Mouse (Mus musculus): ENCODE measurements around the gene Fhit. TPM values are rescaled to one million over a fixed set of nuclear protein-coding genes. Genes with fewer than 3 reads are reported as not detected.
A peak's percentile ranks its signal among the peaks of the same experiment; 100 is the strongest.

Gene Fhit
- polyA plus RNA-seq, 1 experiment from 2014 or later, result 7.6 TPM

DNA sequence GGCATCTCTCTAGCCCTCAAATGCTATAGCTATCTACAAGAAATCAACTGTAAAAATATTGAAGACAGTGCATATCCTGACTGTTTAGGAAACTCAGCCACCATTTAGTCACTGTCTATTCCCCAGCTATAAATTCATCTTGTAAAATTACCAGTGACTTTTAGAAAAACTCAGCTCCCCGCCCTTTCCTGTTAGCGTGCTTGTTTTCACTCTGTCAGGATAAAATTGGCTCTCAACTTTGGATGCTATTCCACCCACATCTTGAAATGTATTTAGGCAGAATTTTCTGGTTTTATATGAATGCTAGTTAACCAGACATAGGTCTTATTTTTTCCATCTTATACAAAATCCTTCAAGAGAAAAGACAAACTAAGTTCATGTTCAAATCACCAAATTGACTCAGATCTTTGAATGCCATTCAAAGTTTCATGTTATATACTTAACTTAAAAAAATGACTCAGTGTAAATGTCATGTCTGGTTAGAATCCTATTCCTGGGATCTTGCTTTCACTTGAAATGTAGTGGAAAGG is 530.9 kb downstream of the Fhit start:
- Histone ChIP-seq H3K9me3 (ENCODE audit: control insufficient read depth, low read length) (no peaks in the 10 kb centered on the region), H3K4me1 (replicated peaks; ENCODE audit: control insufficient read depth, insufficient read depth, low read length) (peaks cover 3% of the 10 kb centered on the region), H3K4me2 (ENCODE audit: low read length) (no peak overlapping the region), H3K27me3 (replicated peaks; ENCODE audit: control insufficient read depth, insufficient read depth, low read length) (no peaks in the 10 kb centered on the region), H3K4me3 (replicated peaks; ENCODE audit: low read length) (no peak overlapping the region), H3K27ac (ENCODE audit: low read length) (no peak overlapping the region), H3K36me3 (ENCODE audit: control insufficient read depth, insufficient read depth) (no peaks in the 10 kb centered on the region), H3K9ac (replicated peaks; ENCODE audit: low read depth, low read length) (no peak overlapping the region)
- 71% methylated on average over 2 of the region's 2 CpGs for WGBS
- no peak; the same call in 1 of the 2 replicates for ATAC-seq

DNA sequence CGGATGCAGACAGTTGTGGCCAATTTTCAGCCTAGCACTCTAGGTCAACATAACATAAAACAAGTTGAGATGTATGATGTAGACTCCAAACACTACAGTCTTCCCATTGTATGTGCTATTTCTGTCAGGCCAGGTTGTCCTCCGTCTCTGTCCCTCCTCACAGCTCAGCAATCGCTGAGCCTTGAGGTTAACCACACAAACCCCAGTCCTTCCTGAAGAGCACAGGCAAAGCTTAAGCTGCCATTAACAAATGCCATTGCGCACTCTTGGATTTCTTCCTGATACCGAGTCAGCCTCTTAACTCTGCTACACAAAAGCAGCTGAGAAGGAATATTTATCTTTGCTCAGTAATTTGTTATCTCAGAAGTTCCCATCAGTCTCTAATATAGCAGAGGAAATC is 568.4 kb downstream of the Fhit start:
- no peak overlapping the region for H3K9ac ChIP-seq (replicated peaks; ENCODE audit: low read depth, low read length)
- 87% methylated on average over 5 of the region's 5 CpGs for WGBS

DNA sequence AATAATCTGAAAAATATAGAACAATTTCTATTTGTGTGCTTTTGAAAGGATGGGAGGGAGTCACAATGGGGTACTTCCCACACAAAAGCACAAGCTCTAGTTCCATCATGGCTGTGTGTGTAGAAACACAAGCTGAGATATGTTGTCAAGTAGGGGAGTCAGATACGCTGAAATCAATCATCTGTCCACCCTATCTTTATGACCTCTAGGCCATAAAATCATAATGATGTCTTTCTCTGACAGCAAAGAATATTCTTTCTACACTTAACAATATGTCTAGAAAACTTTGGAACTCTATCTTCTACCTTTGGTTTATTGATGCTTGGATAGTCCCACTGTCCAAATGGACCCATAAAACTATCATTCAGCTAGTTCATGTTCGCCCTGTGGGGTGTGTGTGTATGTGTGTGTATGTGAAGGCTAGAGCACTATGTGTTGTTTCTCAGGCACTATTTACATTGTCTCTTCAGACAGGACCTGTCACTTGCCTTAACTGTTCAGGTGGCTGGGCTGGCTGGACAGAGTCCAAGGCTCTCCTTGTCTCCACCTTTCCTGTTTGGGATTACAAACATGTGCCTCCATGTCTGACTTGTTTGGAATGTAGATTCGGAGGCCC is 592.8 kb downstream of the Fhit start:
- H3K27ac ChIP-seq (ENCODE audit: low read length), result no peak overlapping the region
- no peaks in the 10 kb centered on the region for H3K4me1 ChIP-seq (replicated peaks; ENCODE audit: control insufficient read depth, insufficient read depth, low read length)
- H3K36me3 ChIP-seq (ENCODE audit: control insufficient read depth, insufficient read depth), result no peaks in the 10 kb centered on the region
- WGBS, result 92% methylated on average over 3 of the region's 3 CpGs
- H3K9me3 ChIP-seq (ENCODE audit: control insufficient read depth, low read length), result no peaks in the 10 kb centered on the region
- H3K4me3 ChIP-seq (replicated peaks; ENCODE audit: low read length), result no peak overlapping the region
- no peaks in the 10 kb centered on the region for H3K27me3 ChIP-seq (replicated peaks; ENCODE audit: control insufficient read depth, insufficient read depth, low read length)
- H3K4me2 ChIP-seq (ENCODE audit: low read length), result no peak overlapping the region
- no peak for ATAC-seq
- H3K9ac ChIP-seq (replicated peaks; ENCODE audit: low read depth, low read length), result no peak overlapping the region

More for the DNA sequence above, 568.4 kb downstream of the Fhit start:
- Histone ChIP-seq H3K9me3 (ENCODE audit: control insufficient read depth, low read length) (no peaks in the 10 kb centered on the region), H3K27ac (ENCODE audit: low read length) (no peak overlapping the region), H3K27me3 (replicated peaks; ENCODE audit: control insufficient read depth, insufficient read depth, low read length) (no peaks in the 10 kb centered on the region), H3K4me1 (replicated peaks; ENCODE audit: control insufficient read depth, insufficient read depth, low read length) (no peaks in the 10 kb centered on the region), H3K4me3 (replicated peaks; ENCODE audit: low read length) (no peak overlapping the region), H3K36me3 (ENCODE audit: control insufficient read depth, insufficient read depth) (no peaks in the 10 kb centered on the region), H3K4me2 (ENCODE audit: low read length) (no peak overlapping the region)
- no peak for ATAC-seq

DNA sequence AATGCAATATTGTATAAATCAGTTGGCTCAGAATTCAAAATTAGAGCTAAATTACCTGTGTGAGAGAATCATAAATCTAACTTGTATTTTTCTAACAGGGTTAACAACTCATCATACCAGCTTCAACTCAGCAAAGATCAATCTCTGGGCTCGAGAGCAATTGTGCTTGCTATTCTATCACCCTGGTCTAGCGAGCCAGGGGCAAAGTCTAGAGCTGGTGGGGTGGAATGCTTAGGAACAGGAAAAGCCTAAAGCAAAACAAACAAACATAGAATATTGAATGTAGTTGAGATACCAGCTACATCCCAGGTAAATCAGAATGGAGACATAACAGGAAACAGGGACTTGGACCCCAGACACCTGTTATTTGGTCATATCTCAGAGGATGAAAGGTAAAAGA is 594.1 kb downstream of the Fhit start:
- Histone ChIP-seq H3K4me1 (replicated peaks; ENCODE audit: control insufficient read depth, insufficient read depth, low read length) (no peaks in the 10 kb centered on the region), H3K9me3 (ENCODE audit: control insufficient read depth, low read length) (no peaks in the 10 kb centered on the region), H3K27ac (ENCODE audit: low read length) (no peak overlapping the region), H3K4me2 (ENCODE audit: low read length) (no peak overlapping the region), H3K27me3 (replicated peaks; ENCODE audit: control insufficient read depth, insufficient read depth, low read length) (no peaks in the 10 kb centered on the region), H3K4me3 (replicated peaks; ENCODE audit: low read length) (no peak overlapping the region), H3K9ac (replicated peaks; ENCODE audit: low read depth, low read length) (no peak overlapping the region), H3K36me3 (ENCODE audit: control insufficient read depth, insufficient read depth) (no peaks in the 10 kb centered on the region)
- 85% methylated on average over 2 of the region's 2 CpGs for WGBS
- no peak for ATAC-seq

DNA sequence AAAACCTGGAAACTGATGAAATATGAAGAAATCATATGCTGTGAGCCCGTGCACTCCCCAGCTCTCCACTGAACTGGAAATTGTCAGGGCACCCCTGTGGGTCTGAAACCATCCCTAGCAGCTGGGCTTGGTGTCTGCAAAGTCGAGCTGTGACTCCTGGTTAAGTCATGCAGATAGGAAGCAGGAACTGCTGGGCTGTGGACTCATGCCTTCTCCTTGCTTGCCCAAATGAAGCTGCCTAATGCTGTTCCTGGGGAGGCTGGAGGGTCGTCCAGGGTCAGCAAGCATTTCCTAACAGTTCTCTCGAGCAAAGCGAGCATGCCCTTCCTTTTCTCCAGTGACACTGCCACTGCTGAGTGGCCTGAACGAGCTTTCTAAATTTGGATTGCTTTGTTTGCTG is 607.1 kb downstream of the Fhit start:
- H3K4me2 ChIP-seq (ENCODE audit: low read length), result no peak overlapping the region
- H3K27ac ChIP-seq (ENCODE audit: low read length), result no peak overlapping the region
- no peak overlapping the region for H3K4me3 ChIP-seq (replicated peaks; ENCODE audit: low read length)
- WGBS, result 34% methylated on average over 6 of the region's 6 CpGs
- no peak for ATAC-seq
- no peak overlapping the region for H3K9ac ChIP-seq (replicated peaks; ENCODE audit: low read depth, low read length)
- H3K36me3 ChIP-seq (ENCODE audit: control insufficient read depth, insufficient read depth), result no peaks in the 10 kb centered on the region
- no peaks in the 10 kb centered on the region for H3K27me3 ChIP-seq (replicated peaks; ENCODE audit: control insufficient read depth, insufficient read depth, low read length)
- no peaks in the 10 kb centered on the region for H3K9me3 ChIP-seq (ENCODE audit: control insufficient read depth, low read length)
- H3K4me1 ChIP-seq (replicated peaks; ENCODE audit: control insufficient read depth, insufficient read depth, low read length), result no peaks in the 10 kb centered on the region

DNA sequence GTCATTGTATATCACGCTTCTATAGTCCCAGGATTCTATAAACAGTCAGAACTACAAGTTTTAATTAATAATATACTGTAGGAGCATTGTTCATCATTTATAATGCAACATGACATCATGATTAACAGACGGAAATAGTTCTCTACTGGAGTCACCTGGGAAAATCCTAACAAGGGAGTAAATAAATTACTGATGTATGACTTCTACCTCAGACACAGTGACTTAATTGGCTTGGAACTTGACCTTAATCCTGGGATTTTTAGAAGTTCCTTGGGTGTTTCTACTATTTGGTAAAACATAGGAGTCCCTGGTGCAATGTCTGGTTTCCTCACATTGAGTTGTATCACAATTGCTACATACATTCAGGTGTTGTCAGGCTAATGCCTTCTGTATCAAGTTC is 613.2 kb downstream of the Fhit start:
- H3K4me2 ChIP-seq (ENCODE audit: low read length), result no peak overlapping the region
- no peaks in the 10 kb centered on the region for H3K9me3 ChIP-seq (ENCODE audit: control insufficient read depth, low read length)
- H3K4me3 ChIP-seq (replicated peaks; ENCODE audit: low read length), result no peak overlapping the region
- no peak for ATAC-seq
- H3K27ac ChIP-seq (ENCODE audit: low read length), result no peak overlapping the region
- no peaks in the 10 kb centered on the region for H3K36me3 ChIP-seq (ENCODE audit: control insufficient read depth, insufficient read depth)
- no peaks in the 10 kb centered on the region for H3K4me1 ChIP-seq (replicated peaks; ENCODE audit: control insufficient read depth, insufficient read depth, low read length)
- 91% methylated on average over 2 of the region's 2 CpGs for WGBS
- no peaks in the 10 kb centered on the region for H3K27me3 ChIP-seq (replicated peaks; ENCODE audit: control insufficient read depth, insufficient read depth, low read length)
- no peak overlapping the region for H3K9ac ChIP-seq (replicated peaks; ENCODE audit: low read depth, low read length)

DNA sequence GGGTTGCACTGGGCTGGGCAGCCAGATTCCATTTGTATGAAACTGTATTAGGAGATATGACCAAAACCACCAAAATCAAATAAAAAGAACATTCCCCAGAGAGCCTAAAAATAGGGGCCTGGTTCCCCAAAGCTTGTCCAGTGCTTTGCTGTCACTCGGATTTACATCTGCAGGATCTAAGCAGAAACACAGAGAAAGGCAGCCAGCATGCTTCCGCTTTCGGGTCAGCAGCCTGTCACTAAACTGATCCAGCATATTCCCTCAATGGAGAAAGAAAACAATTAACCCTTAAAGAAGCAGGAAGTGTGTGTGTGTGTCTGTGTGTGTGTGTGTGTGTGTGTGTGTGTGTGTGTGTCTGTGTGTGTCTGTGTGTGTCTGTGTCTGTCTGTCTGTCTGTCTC is 615.9 kb downstream of the Fhit start:
- no peak overlapping the region for H3K27ac ChIP-seq (ENCODE audit: low read length)
- no peak overlapping the region for H3K4me2 ChIP-seq (ENCODE audit: low read length)
- no peaks in the 10 kb centered on the region for H3K27me3 ChIP-seq (replicated peaks; ENCODE audit: control insufficient read depth, insufficient read depth, low read length)
- no peaks in the 10 kb centered on the region for H3K36me3 ChIP-seq (ENCODE audit: control insufficient read depth, insufficient read depth)
- ATAC-seq, result no peak
- no peak overlapping the region for H3K9ac ChIP-seq (replicated peaks; ENCODE audit: low read depth, low read length)
- H3K9me3 ChIP-seq (ENCODE audit: control insufficient read depth, low read length), result no peaks in the 10 kb centered on the region
- no peak overlapping the region for H3K4me3 ChIP-seq (replicated peaks; ENCODE audit: low read length)
- 39% methylated on average over 3 of the region's 3 CpGs for WGBS
- no peaks in the 10 kb centered on the region for H3K4me1 ChIP-seq (replicated peaks; ENCODE audit: control insufficient read depth, insufficient read depth, low read length)

DNA sequence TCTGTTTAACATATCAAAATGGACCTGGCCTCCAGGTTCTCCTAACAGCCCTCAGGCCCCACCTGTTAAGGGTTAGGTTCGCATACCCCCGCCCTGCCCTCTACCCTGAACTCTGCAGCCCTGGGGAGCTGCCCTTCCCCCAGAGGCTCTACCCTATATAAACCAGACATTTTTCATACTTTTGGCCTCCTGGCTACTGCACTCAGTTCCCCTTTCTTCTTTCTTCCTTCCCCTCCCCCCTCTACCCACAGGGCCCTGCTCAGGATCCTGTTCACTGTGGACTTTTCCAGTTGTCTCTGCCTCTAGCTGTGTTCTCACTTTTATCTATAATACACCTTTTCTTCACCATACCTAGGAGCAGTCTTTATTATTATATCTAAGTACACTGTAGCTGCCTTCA is 627.0 kb downstream of the Fhit start:
- Histone ChIP-seq H3K9me3 (ENCODE audit: control insufficient read depth, low read length) (no peaks in the 10 kb centered on the region), H3K4me3 (replicated peaks; ENCODE audit: low read length) (no peak overlapping the region), H3K27me3 (replicated peaks; ENCODE audit: control insufficient read depth, insufficient read depth, low read length) (no peaks in the 10 kb centered on the region), H3K4me2 (ENCODE audit: low read length) (no peak overlapping the region), H3K9ac (replicated peaks; ENCODE audit: low read depth, low read length) (no peak overlapping the region), H3K4me1 (replicated peaks; ENCODE audit: control insufficient read depth, insufficient read depth, low read length) (no peaks in the 10 kb centered on the region), H3K27ac (ENCODE audit: low read length) (no peak overlapping the region), H3K36me3 (ENCODE audit: control insufficient read depth, insufficient read depth) (no peaks in the 10 kb centered on the region)
- WGBS, result 79% methylated on average over 2 of the region's 2 CpGs
- ATAC-seq, result no peak

DNA sequence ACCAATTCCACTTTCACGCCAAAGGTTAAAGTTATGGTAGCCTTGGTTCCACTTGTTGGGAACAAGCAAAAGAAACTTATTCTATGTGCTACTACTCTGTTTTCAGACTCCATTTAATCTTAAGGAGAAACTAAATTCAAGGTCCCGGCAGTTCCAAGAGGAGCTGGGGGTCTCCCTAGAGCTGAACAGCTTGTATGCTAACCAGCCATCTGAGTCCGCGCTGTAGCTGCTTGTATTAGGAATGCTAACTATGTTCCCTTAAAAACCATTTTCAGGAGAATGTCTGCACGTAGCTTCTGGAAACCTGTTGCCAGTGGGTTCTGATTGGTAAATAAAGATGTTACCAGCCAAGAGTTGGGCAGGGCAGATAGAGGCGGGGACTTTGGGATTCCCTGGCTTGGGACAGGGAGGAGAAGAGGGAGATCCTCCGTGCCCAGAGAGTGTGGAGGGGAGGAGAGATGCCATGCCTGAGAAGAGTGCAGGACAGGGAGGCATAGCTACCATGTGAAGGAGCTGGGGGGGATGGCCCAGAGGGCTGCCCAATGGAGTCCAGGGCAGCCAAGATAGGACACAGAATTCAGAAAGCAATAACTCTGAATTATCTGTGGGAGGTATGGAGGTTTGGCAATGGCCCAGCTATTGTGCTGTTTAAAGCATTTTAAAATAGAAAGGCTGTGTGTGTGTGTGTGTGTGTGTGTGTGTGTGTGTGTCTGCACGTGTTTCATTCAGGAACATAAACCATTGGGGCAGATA is 629.9 kb downstream of the Fhit start:
- H3K27me3 ChIP-seq (replicated peaks; ENCODE audit: control insufficient read depth, insufficient read depth, low read length), result no peaks in the 10 kb centered on the region
- ATAC-seq, result peak; percentile 64; the same call in 1 of the 2 replicates
- H3K9me3 ChIP-seq (ENCODE audit: control insufficient read depth, low read length), result no peaks in the 10 kb centered on the region

More for the DNA sequence above, 629.9 kb downstream of the Fhit start:
- Histone ChIP-seq H3K9ac (replicated peaks; ENCODE audit: low read depth, low read length) (no peak overlapping the region), H3K4me2 (ENCODE audit: low read length) (no peak overlapping the region), H3K4me3 (replicated peaks; ENCODE audit: low read length) (no peak overlapping the region), H3K36me3 (ENCODE audit: control insufficient read depth, insufficient read depth) (no peaks in the 10 kb centered on the region), H3K4me1 (replicated peaks; ENCODE audit: control insufficient read depth, insufficient read depth, low read length) (no peaks in the 10 kb centered on the region), H3K27ac (ENCODE audit: low read length) (no peak overlapping the region)
- 70% methylated on average over 8 of the region's 8 CpGs for WGBS

Measured in forebrain, embryonic 16.5 days (tissue).